Mouse (Mus musculus): ENCODE data around the gene Gripap1.
A peak's percentile ranks its signal among the peaks of the same experiment; 100 is the strongest.
"Not testable (repeated sequence)": the region's sequence is repeated elsewhere in the genome, so short reads cannot be mapped to it uniquely, and the experiment has no call there.

Gripap1 gene

GRCm38 (mm10) chrX:7778450-7779244 is 10.9 kb upstream of the Gripap1 start:
- no peak for DNase-seq (ENCODE audit: low read depth, low spot score)

GRCm38 (mm10) chrX:7779294-7779693 is 10.3 kb upstream of the Gripap1 start:
- no peak for DNase-seq (ENCODE audit: low read depth, low spot score)

- DNase-seq (ENCODE audit: low read depth, low spot score): no peak
Measured at GRCm38 (mm10) chrX:7782603-7783092, 6.9 kb upstream of the Gripap1 start.

- DNase-seq (ENCODE audit: low read depth, low spot score): no peak
Measured at GRCm38 (mm10) chrX:7790309-7790708, 744 bp downstream of the Gripap1 start.

GRCm38 (mm10) chrX:7793361-7793760 is 3.8 kb downstream of the Gripap1 start:
- no peak for DNase-seq (ENCODE audit: low read depth, low spot score)

GRCm38 (mm10) chrX:7795016-7795415 is 5.5 kb downstream of the Gripap1 start:
- no peak for DNase-seq (ENCODE audit: low read depth, low spot score)

- no peak for DNase-seq (ENCODE audit: low read depth, low spot score)
Measured at GRCm38 (mm10) chrX:7797327-7797726, 7.8 kb downstream of the Gripap1 start.

- not testable (repeated sequence) for DNase-seq (ENCODE audit: low read depth, low spot score)
Measured at GRCm38 (mm10) chrX:7802157-7802556, 12.6 kb downstream of the Gripap1 start.

- not testable (repeated sequence) for DNase-seq (ENCODE audit: low read depth, low spot score)
Measured at GRCm38 (mm10) chrX:7815016-7815415, 25.5 kb downstream of the Gripap1 start.

GRCm38 (mm10) chrX:7821865-7822779 is 32.6 kb downstream of the Gripap1 start, which contains the start of gene Kcnd1:
Kcnd1 (plus strand) TSS chrX:7822289.
- peak; percentile 10 for DNase-seq (ENCODE audit: low read depth, low spot score)

GRCm38 (mm10) chrX:7837146-7837545 is 47.6 kb downstream of the Gripap1 start:
- no peak for DNase-seq (ENCODE audit: low read depth, low spot score)

- no peak for DNase-seq (ENCODE audit: low read depth, low spot score)
Measured at GRCm38 (mm10) chrX:7840842-7841162, 51.2 kb downstream of the Gripap1 start.

GRCm38 (mm10) chrX:7841163-7842162 is 51.9 kb downstream of the Gripap1 start, which contains the start of gene Otud5:
Otud5 (plus strand) TSS chrX:7841364.
- DNase-seq (ENCODE audit: low read depth, low spot score): peak; percentile 93

- no peak for DNase-seq (ENCODE audit: low read depth, low spot score)
Measured at GRCm38 (mm10) chrX:7842318-7842717, 52.8 kb downstream of the Gripap1 start.

- no peak for DNase-seq (ENCODE audit: low read depth, low spot score)
Measured at GRCm38 (mm10) chrX:7847845-7848244, 58.3 kb downstream of the Gripap1 start.

- DNase-seq (ENCODE audit: low read depth, low spot score): no peak
Measured at GRCm38 (mm10) chrX:7854578-7854977, 65.0 kb downstream of the Gripap1 start.

GRCm38 (mm10) chrX:7859191-7859753 is 69.7 kb downstream of the Gripap1 start:
- DNase-seq (ENCODE audit: low read depth, low spot score): no peak

GRCm38 (mm10) chrX:7863181-7863580 is 73.6 kb downstream of the Gripap1 start:
- no peak for DNase-seq (ENCODE audit: low read depth, low spot score)

GRCm38 (mm10) chrX:7864551-7864950 is 75.0 kb downstream of the Gripap1 start:
- no peak for DNase-seq (ENCODE audit: low read depth, low spot score)

GRCm38 (mm10) chrX:7865343-7865742 is 75.8 kb downstream of the Gripap1 start:
- no peak for DNase-seq (ENCODE audit: low read depth, low spot score)

- no peak for DNase-seq (ENCODE audit: low read depth, low spot score)
Measured at GRCm38 (mm10) chrX:7865786-7866185, 76.2 kb downstream of the Gripap1 start.

All from brain, embryonic 18.5 days (tissue).